Mouse (Mus musculus): Measurements from ENCODE around the gene 2200002D01Rik.

DNA sequence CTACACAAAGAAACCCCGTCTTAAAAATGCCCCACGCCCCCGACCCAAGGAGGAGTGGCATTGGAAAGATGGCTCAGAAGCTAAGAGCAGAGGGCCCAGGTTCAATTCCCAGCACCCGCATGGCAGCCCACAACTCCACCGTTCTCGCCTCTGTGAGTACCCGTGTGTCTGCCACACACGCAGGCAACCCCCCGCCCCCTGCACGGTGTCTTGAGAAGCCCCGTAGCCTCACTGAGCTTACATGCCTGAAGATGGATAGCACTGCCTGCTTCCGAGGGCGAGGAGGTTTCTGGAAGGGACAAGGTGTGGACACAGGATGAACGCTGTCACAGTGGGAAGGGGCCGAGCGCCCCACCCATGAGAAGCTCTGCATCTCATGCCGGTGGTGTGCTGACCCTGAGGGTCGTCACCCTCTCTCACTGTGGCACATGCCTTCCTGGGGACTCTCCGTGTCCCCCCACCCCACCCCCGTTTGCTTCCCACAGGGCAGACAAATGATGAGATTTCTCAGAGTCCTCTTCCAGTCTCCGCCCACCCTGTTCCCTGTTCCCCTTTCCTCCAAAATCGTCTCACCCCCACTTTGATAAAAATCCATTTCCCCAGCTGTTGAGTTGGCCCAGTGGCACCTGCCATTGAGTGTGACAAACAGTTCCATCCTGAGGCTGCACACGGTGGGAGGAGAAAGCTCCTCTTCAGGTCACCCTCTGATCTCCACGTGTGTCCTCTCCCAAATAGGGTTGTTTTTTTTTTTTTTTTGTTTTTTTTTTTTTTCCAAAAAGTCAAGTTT lies 47.8 kb upstream of the 2200002D01Rik start:
- TF ChIP-seq CTCF (IDR thresholded peaks at IDR 0.05; ENCODE audit: low read depth, low read length) = no peak
- TF ChIP-seq POLR2A (IDR thresholded peaks at IDR 0.05; ENCODE audit: extremely low read depth, insufficient read depth, low read length) = no peak
